Mouse (Mus musculus) c-Kit-positive CD71-positive TER-119-positive erythroid progenitor cells, embryonic 14.5 days (primary cell): ENCODE measurements at regions not wholly inside any gene's neighbourhood (a gene's known extent, or its start where the extent isn't known, plus 50 kb on each side); places are given as distances from the start of the nearest gene placed in this dataset.

Experiments used
- DNase-seq: peaks from one replicate; pipeline ENCODE4 v3.0.0-alpha.2; 2013; ENCODE audit warnings: low spot score

- no peak for DNase-seq
Measured at GRCm38 (mm10) chrX:19199531-19199930, 281.6 kb downstream of the Tex13c3 start.

DNA sequence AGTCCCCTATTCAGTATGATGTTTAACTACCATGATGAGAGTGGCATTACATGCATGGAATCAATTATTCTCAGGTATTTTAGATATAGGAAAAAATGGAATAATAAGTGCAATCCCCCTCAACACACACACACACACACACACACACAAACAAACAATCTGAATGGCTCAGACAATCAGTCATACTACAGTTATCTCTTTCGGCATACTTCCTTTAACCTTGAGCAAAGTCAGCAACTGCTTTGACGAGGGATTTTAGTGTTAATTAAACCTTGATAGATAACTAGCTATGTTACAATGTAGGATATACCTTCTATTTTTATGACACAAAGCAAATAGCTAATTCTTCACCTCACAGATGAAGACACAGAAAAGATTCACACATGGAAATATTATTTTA, 312.1 kb downstream of the Tex13c3 start:
- no peak for DNase-seq

DNA sequence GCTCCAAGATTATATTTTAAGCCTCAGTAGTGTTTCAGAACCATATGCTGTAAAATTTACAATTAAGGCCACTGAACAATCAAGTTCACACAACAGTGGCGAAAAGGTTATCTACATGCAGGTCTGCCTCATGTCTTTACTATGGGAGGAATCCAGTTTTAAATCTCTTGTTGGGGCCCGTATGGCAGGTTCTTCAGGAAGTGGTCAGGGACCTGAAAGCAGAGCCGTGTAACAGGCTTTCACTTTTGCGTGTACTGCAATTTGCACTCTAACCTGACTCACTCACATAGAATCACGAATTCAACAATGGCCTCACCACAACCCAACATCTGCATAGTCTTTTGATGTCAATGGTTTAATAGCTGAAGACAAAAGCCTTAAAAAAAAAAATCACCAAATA, 312.6 kb downstream of the Tex13c3 start:
- DNase-seq = no peak

DNA sequence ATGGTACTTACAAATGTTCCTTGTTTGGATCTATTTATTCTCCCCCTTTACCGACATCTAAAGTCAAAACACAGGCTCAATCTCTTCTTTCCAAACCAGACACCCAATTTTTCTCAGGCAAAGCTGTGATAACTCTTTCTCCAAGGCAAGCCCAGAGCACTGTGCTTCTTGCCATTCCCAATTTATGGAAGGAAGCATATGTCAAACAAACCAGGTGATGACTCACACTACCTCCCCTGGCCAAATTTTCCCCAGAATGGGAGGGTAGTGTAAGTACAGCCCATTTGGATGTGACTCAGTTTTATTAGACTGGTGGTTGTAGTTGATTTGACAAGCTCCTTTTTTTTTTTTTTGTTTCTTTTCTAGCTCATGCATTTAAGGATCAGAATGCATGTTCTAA, 313.0 kb downstream of the Tex13c3 start:
- DNase-seq = no peak

DNA sequence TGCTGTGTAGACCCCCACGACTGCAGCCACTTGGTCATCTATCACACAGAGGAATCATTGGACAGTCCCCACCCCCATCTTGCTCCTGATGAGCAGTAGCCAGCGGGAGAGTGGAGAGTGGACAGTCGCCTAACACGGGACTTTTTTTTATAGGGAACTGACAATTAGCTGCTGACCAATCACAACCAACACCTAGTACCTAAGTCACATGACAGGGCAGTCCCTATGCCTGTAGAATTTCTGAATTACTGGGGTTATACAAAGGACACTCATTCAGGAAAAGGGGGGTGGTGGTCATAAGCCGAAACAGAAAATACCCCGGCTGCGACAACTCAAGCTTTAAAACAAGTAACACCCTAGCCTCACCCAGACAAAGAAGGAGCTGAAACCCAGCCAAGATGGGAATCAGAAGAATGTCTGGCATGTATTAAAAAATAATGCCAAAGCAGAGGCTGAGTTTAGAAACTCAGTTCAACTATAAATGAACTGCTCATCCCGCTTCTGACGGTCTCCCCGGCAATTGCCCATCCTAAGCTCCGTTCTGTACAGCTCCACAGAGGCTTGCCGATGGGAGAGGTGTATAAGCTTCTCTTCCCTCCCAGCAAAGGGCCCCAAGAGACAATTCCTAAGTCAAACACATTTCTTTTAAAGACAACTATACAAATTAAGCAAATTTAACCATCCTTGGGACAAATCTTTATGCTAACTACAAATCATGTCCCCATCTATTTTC, 313.8 kb downstream of the Tex13c3 start:
- no peak for DNase-seq

DNA sequence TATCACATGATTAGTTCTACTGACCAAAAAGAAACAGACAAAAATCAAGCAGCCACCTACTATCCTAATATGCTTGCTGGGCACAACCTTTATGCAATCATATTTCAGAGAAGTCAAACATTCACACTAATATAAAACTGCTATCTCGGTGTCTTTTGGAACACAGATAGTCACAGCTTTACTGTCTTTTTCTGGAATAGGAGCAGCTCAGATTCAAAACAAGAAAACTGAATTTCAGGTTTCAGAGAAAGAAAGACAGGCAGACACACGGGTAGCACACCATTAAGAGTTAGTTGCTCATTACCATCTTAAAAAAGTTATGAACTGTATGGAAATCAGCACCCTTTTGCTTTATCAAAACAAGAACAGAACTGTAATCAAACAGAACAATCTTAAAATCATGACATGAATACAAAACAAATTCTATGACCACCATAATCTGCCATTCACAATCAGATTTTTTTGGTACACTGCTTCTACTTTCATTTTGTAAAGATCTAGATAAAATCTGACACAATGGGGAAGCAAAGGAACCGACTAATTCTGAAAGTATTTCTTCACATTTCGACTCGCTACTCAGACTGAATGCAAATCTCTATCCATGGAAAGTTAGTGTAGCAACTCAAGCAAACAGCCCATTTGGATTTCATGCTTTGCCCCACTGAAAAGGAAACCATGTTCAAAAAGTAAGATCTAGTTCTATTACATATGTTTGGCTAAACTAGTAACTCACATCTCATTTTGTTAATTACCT, 315.1 kb downstream of the Tex13c3 start:
- DNase-seq = no peak

DNA sequence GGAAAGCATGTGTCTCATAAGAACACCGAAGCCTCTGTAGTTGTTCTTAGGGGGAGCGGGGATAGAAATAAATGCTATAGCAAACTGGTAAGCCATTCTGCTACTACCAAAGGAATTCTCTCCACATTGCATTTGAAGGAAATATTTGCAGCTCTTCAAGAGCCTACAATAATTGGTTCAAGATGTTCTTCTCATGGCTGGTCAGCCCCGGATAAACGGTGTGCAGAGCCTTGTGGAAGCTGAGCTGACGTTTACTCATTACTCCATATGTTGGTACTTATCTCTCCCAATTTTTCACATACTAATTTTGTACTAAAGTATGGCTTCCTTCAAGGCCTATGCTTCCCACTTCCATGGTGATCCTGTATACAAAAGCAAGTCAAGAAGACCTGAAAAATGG, 317.0 kb downstream of the Tex13c3 start:
- DNase-seq = no peak

DNA sequence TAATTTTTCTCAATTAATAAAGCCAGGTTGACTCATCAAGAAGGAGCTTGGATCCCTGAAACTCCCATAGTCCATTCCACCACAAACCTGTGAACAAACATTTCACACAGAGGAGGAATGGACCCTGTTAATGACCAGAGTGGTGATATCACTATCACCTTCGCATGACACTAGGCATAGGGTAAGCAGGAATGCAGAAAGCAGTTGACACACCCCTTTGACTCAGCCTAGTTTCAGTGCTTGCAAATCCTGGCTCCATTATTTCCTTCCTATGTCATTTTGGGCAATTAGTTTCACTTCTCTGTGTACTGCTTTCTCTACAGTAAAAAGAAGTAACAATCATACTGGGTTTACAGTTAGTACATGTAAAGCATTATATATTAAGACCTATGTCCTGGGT, 318.2 kb downstream of the Tex13c3 start:
- no peak for DNase-seq

- no peak for DNase-seq
Measured at GRCm38 (mm10) chrX:19162351-19162750, 318.8 kb downstream of the Tex13c3 start.

DNA sequence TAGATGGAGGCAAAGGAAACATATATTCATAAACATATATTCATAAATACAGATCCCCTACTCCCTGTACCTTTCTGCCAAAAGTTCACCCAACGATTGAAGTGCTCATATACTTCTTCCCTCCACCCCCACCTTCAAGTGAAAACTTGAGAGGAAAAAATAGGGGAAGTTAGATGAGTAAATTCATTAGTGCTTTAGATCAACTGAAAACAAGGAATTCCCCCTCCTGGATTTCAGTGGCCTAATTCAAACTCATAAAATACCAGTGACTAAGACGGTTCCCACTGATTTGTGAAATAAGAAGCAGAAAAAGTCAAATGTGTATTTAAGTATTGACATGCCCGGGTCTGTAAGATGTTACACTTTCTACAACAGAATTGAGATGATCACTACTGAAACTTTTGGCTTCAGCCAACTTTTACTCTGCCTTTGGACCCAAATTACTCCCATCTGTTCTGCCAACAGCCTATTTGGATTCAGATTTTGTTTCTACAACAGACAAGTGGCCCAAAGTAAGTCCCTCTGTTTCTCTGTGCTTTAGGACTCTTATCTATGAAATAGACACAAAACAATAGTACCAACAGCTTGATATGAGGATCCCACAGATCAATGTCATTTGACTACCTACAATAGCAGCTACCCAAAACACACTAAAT, 320.7 kb downstream of the Tex13c3 start:
- no peak for DNase-seq

GRCm38 (mm10) chrX:19157464-19158203, 323.5 kb downstream of the Tex13c3 start:
- DNase-seq = no peak

DNA sequence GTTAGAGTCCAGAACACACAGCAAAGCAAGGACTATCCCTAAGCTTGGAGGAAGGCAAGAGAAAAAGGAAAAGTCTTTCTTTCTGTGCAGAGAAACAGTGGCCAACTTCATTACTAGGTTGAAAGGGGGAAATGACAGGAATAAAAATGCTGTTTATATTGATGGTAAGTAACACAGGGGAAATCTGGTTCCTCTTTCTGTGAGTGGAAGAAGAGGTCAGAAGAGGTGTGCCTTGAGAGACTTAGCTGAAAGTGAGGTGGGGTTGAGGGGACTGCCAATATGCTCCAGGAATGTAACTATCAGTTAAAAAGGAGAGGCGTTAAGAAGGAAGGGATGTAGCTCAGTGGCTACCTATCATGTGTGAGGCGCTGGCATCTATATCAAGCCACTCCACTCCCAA, 327.5 kb downstream of the Tex13c3 start:
- no peak for DNase-seq

DNA sequence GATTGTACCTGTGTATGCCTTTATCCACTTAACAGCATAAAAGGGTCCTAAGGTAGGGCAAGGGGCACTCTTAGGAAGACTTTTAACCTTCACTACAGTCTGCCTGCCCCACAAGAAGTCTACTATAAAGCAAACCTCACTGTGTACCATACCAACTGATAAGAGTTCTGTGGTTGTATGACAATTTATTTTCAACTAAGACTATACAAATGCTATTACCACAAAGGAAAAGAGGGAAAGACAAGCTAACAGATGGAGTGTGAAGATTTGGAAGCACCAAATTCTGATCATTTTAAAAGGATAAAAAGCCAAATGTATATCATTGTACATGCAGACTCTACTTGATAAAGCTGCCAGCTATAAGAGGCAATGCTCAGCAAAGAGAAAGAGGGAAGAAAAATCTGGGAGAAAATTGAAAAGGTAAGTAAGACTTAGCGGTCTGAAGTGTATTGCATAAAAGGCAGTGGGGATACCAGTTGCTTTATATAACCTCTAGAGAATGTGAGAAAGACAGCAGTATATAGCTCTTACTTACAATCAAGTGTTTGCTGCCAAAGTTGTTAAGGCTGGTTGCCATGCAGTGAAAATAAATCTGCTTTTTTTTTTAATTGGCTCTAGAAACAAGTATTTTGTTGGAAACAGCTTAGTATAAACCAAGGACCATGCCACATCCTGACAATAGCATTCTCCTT, 328.8 kb downstream of the Tex13c3 start:
- DNase-seq = no peak

DNA sequence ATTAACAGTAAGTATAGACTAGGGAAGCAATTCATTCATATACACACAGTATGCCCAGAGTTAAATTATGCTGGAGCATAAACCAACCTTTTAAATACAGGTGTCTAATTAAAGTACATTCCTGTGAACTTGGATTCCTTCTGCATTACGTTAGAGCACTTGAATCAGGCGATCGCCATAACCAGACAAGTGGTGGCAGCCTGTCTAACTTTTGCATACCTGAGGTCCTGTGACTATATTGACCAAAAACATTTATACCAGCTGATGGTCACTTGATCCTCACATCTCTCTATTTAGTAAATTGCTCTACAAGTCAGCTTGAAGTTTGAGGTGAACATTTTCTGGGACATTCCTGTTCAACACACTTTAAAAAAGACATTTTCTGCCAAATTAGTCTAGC, 330.5 kb downstream of the Tex13c3 start:
- no peak for DNase-seq

GRCm38 (mm10) chrX:19148672-19149071, 332.4 kb downstream of the Tex13c3 start:
- no peak for DNase-seq

- no peak for DNase-seq
Measured at GRCm38 (mm10) chrX:19148251-19148650, 332.9 kb downstream of the Tex13c3 start.

- DNase-seq = no peak
Measured at GRCm38 (mm10) chrX:19112753-19113152, 368.4 kb downstream of the Tex13c3 start.

DNA sequence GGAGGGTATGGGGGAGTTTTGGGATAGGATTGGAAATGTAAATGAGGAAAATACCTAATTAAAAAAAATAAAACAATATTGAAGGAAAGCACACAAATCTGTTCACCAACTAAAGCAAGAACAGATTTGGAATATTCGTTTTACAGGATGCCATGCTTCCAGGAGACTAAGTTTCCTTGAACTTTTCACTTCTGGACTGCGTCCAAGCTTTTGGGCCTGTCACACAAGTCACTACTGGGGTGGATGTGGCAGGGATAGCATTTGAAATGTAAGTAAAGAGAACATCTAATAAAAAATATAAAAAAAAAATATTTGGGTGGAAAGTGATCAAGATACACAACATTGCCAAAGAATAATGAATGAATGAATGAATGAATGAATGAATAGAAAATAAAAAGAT, 378.2 kb downstream of the Tex13c3 start:
- no peak for DNase-seq

- no peak for DNase-seq
Measured at GRCm38 (mm10) chrX:19095960-19096359, 385.2 kb downstream of the Tex13c3 start.

DNA sequence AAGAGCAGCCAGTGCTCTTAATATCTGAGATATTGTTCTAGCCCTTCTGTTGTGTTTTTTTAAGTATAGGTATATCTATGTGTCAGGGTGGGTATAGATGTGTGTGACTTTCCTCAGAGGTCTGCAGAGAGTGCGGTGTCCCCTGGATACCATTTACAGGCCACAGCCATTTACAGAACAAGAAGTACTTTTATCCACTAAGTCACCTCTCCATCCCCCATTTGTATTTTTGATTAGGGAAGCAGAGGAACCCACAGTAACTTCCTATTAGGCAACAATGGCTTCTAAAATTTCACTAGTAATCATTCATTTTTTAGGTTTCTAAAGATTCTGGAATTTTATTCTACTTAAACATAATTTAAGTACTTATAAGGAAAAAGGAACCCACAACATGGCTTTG, 396.7 kb downstream of the Tex13c3 start:
- DNase-seq = no peak

GRCm38 (mm10) chrX:19080021-19080420, 401.1 kb downstream of the Tex13c3 start:
- DNase-seq = no peak
